Mouse (Mus musculus) heart, embryonic 13.5 days (tissue): ENCODE results near the gene Ldlrad2. TPM values are rescaled to one million over a fixed set of nuclear protein-coding genes. Genes with fewer than 3 reads are reported as not detected.
"Not testable (repeated sequence)": the region's sequence is repeated elsewhere in the genome, so short reads cannot be mapped to it uniquely, and the experiment has no call there.

Experiments
- ATAC-seq: fragments of 200-750 bp; cut with Nextera tagmentation; 2 replicates; pipeline ENCODE4 v1.8.0; 2017; ENCODE audit warnings: moderate TSS enrichment; ENCODE audit not compliant: insufficient number of reproducible peaks, low FRiP score, low TSS enrichment; ENCODE audit errors: extremely low read depth
- H3K27ac ChIP-seq: fragments of 300-500 bp; sonication (generic); replicated peaks from 2 replicates; pipeline ENCODE4 v1.5.1; 2015; ENCODE audit warnings: moderate library complexity, mild to moderate bottlenecking, inconsistent platforms
- H3K27me3 ChIP-seq: fragments of 300-500 bp; sonication (generic); replicated peaks from 2 replicates; pipeline ENCODE4 v1.6.1; 2015; ENCODE audit warnings: mild to moderate bottlenecking, inconsistent platforms
- H3K36me3 ChIP-seq: fragments of 300-500 bp; sonication (generic); 2 replicates; pipeline ENCODE4 v1.6.1; 2015; ENCODE audit warnings: mild to moderate bottlenecking, inconsistent platforms
- H3K4me1 ChIP-seq: fragments of 300-500 bp; sonication (generic); 2 replicates; pipeline ENCODE4 v1.6.1; 2015; ENCODE audit warnings: inconsistent platforms
- H3K4me2 ChIP-seq: fragments of 300-500 bp; sonication (generic); 2 replicates; pipeline ENCODE4 v1.6.1; 2015; ENCODE audit warnings: inconsistent platforms, mild to moderate bottlenecking, moderate library complexity
- H3K4me3 ChIP-seq: fragments of 300-500 bp; sonication (generic); 2 replicates; pipeline ENCODE4 v1.5.1; 2015; ENCODE audit warnings: moderate library complexity, mild to moderate bottlenecking, inconsistent platforms
- H3K9ac ChIP-seq: fragments of 300-500 bp; sonication (generic); 2 replicates; pipeline ENCODE4 v1.6.1; 2015; ENCODE audit warnings: inconsistent platforms, mild to moderate bottlenecking, moderate library complexity
- H3K9me3 ChIP-seq: fragments of 300-500 bp; sonication (generic); 2 replicates; pipeline ENCODE4 v1.6.1; 2016; ENCODE audit warnings: inconsistent platforms
- WGBS: fragments of 180-500 bp; shearing (Covaris S2); methylation state at CpG from one replicate; pipeline ENCODE4 v1.1.7; 2015; ENCODE audit warnings: mixed read lengths; 5-methylcytosine and 5-hydroxymethylcytosine counted together
- polyA plus RNA-seq: library from polyadenylated mRNA; unstranded; fragments of >200 nt; fragmentation: Nextera tagmentation; extraction: Ambion mirVana; gene quantifications from 2 replicates; pipeline ENCODE4 v1.2.1, GENCODE M21; 2015

The Ldlrad2 gene
- polyA plus RNA-seq, 1 experiment from 2014 or later = not detected

DNA sequence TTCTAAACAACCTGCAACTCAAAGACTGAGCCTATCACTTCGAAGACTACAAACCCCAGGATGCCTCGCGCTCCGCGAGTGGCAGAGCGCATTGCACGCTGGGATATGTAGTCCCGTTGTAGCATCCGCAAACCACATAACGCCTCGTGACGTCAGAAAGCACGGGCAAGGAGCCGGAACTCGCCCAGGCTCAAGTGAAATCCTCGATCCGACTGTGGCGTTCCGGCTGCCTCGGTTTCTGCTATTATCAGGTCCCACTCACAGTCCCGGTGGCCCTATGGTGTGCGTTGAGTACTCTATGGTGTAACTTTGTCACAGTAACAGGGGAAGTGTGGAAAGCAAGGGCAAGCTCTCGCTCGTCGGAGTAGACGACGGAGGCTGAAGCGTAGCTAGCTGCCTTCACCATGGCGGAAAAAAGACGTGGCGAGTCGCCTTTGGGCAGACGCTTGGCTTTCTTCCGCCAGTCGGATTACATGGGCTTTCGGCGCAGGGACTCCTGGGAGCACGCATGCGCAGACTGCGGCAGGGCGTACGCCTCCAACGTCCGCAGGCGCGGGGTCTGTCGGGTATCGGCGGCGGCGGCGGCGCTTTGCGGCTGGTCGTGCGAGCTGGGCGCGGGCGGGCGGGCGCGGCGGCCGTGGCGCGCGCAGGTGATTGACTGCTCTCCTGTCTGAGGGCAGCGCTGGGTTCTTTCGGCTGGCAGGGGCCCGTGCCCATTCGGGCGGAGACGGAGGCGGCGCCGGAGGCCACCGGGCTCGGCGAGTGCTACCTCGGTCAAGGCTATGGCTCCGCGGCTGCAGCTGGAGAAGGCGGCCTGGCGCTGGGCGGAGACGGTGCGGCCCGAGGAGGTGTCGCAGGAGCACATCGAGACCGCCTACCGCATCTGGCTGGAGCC lies 19.5 kb upstream of the Ldlrad2 start, which contains the start of gene Usp48:
Gene Usp48 (plus strand): TSS at position 155 of the 895 bp plus-strand sequence.
- under 1% methylated on average over 92 of the region's 92 CpGs for WGBS

DNA sequence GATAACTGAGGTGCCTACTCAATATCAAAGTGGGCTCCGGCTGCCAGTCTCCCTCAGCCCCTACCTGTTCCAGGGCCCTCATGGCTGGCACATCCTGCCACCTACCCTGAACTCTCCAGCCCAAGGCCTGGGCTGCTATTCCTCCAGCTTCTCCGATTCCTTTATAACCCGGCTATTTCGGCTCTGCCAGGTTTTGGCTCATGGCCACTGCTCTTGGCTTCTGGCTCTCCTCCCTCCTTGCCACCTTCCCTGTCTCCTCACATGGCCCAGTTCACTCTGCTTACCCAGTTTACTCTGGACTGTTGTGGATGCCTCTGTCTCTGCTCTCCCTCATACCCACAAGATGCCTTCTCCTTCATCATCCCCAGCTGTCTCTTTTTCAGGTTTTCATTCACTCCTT lies 16.6 kb upstream of the Ldlrad2 start:
- H3K4me1 ChIP-seq = peaks cover 12% of the 10 kb centered on the region
- peaks cover 4% of the 10 kb centered on the region; the same call in 1 of the 2 replicates for H3K27me3 ChIP-seq
- no peak overlapping the region for H3K4me3 ChIP-seq
- ATAC-seq = no peak
- no peak overlapping the region for H3K9ac ChIP-seq
- H3K27ac ChIP-seq = no peak overlapping the region
- H3K4me2 ChIP-seq = no peak overlapping the region
- 73% methylated on average over 4 of the region's 4 CpGs for WGBS
- no peaks in the 10 kb centered on the region for H3K9me3 ChIP-seq
- no peaks in the 10 kb centered on the region for H3K36me3 ChIP-seq

More for the DNA sequence above, 19.5 kb upstream of the Ldlrad2 start, which contains the start of gene Usp48:
- peak; percentile 86 for ATAC-seq
- Histone ChIP-seq H3K9me3 (no peaks in the 10 kb centered on the region), H3K4me3 (peak within 1 kb of the TSS; percentile 86), H3K27ac (peak within 1 kb of the TSS; percentile 99), H3K27me3 (no peaks in the 10 kb centered on the region; the same call in 1 of the 2 replicates), H3K4me2 (peak within 1 kb of the TSS; percentile 89), H3K36me3 (no peaks in the 10 kb centered on the region), H3K4me1 (peaks cover 34% of the 10 kb centered on the region), H3K9ac (peak within 1 kb of the TSS; percentile 95)

DNA sequence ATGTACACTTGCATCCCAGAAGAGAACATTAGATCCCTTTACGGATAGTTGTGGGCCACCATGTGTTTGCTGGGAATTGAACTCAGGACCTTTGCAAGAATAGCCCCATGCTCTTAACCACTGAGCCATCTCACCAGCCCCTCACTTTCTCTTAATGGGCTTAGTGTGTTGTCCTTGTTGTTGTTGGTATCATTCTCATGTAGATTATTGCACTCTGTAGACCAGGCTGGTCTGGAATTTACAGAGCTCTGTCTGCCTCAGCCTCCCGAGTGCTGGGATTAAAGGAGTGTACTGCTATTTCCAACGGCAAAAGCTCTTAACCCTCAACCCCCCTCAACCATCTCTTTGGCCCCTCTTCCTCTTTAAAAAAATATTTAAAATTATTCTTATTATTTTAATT lies 15.2 kb upstream of the Ldlrad2 start:
- H3K27me3 ChIP-seq = peaks cover 4% of the 10 kb centered on the region; the same call in 1 of the 2 replicates
- WGBS = 78% methylated on average over 3 of the region's 3 CpGs

GRCm38 (mm10) chr4:137589095-137589494 lies 14.7 kb upstream of the Ldlrad2 start:
- WGBS = 72% methylated on average over 2 of the region's 3 CpGs
- H3K36me3 ChIP-seq, H3K27ac ChIP-seq, H3K4me2 ChIP-seq, H3K9ac ChIP-seq, H3K9me3 ChIP-seq, H3K27me3 ChIP-seq, ATAC-seq, H3K4me3 ChIP-seq, H3K4me1 ChIP-seq: not testable (repeated sequence)

More for the DNA sequence above, 15.2 kb upstream of the Ldlrad2 start:
- ATAC-seq = no peak
- no peak overlapping the region for H3K4me2 ChIP-seq
- H3K9ac ChIP-seq = no peak overlapping the region
- H3K4me3 ChIP-seq = no peak overlapping the region
- H3K36me3 ChIP-seq = no peaks in the 10 kb centered on the region
- H3K9me3 ChIP-seq = no peaks in the 10 kb centered on the region
- H3K4me1 ChIP-seq = no peaks in the 10 kb centered on the region
- no peak overlapping the region for H3K27ac ChIP-seq

- Histone ChIP-seq H3K4me2 (no peak overlapping the region), H3K9ac (no peak overlapping the region), H3K4me3 (no peak overlapping the region), H3K27ac (no peak overlapping the region), H3K27me3 (peaks cover 32% of the 10 kb centered on the region), H3K9me3 (no peaks in the 10 kb centered on the region), H3K36me3 (no peaks in the 10 kb centered on the region), H3K4me1 (peaks cover 11% of the 10 kb centered on the region)
- 43% methylated on average over 3 of the region's 3 CpGs for WGBS
- ATAC-seq = no peak
These were observed 7.4 kb upstream of the Ldlrad2 start for GRCm38 (mm10) chr4:137581815-137582214.

- peaks cover 32% of the 10 kb centered on the region for H3K27me3 ChIP-seq
- H3K27ac ChIP-seq = no peak overlapping the region
- H3K4me3 ChIP-seq = no peak overlapping the region
- no peak overlapping the region for H3K9ac ChIP-seq
- peaks cover 11% of the 10 kb centered on the region for H3K4me1 ChIP-seq
- no peak for ATAC-seq
- H3K36me3 ChIP-seq = no peaks in the 10 kb centered on the region
- H3K9me3 ChIP-seq = no peaks in the 10 kb centered on the region
- H3K4me2 ChIP-seq = no peak overlapping the region
- 52% methylated on average over 2 of the region's 2 CpGs for WGBS
These were observed 5.9 kb upstream of the Ldlrad2 start for GRCm38 (mm10) chr4:137580299-137580698.

- Histone ChIP-seq H3K4me1 (peaks cover 11% of the 10 kb centered on the region), H3K27ac (no peak overlapping the region), H3K36me3 (no peaks in the 10 kb centered on the region), H3K9ac (no peak overlapping the region), H3K4me2 (no peak overlapping the region), H3K4me3 (no peak overlapping the region), H3K9me3 (no peaks in the 10 kb centered on the region), H3K27me3 (peaks cover 32% of the 10 kb centered on the region)
- no peak for ATAC-seq
- 28% methylated on average over 4 of the region's 4 CpGs for WGBS
These were observed 5.4 kb upstream of the Ldlrad2 start for GRCm38 (mm10) chr4:137579789-137580188.

DNA sequence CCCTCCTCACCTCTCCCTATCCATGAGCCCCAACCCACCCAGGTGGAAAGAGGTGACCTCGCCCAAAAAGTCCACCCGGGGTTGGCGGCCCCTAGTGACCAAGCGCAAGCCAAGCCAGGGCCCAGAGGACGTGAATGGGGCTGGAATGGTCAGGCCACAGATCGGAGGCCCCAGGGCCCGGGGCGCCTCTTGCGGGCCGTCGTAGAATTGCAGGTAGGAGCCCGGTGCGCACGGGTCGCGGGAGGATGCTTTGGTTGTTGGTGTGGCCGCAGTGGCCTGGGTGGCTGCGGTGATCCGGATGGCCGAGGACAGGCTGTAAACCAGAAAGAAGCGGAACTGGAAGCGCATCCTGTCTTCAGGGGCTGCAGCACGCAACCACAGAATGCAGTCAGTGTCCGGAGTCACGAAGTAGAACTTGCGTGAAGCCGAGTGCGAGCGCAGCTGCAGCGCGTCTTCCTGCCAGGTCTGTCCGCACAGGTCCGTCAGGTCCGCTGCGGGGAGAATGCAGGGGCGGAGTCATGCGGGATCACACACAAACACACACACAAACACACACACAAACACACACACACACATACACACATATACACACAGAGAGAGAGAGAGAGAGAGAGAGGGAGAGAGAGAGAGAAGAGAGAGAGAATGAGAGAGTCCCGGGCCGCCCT lies 3.9 kb upstream of the Ldlrad2 start:
- Histone ChIP-seq H3K36me3 (peaks cover 4% of the 10 kb centered on the region), H3K4me2 (peak overlapping the region; percentile 71), H3K9ac (peak overlapping the region; percentile 73), H3K4me3 (peak overlapping the region; percentile 48), H3K27me3 (peaks cover 32% of the 10 kb centered on the region), H3K9me3 (no peaks in the 10 kb centered on the region), H3K4me1 (peaks cover 11% of the 10 kb centered on the region), H3K27ac (no peak overlapping the region)
- ATAC-seq = no peak; the same call in 1 of the 2 replicates
- 6% methylated on average over 39 of the region's 39 CpGs for WGBS

DNA sequence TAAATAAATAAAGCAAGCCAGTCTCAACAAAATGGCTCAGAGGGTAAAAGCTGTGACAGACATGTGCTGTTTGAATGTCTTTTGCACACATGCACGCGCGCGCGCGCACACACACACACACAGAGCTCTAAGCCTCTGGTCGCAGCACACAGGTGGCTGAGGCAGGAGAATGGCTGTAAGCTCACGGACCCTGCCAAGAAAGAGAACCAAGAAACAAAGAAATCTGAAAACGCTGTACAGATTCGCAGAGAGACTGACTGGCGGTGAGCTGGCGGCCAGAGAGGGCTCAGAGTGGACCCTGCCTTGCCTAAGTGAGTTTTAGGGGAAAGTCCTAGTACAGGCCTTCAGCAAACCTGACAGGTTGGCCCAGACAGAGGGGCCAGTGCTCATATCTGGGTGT lies 3.1 kb upstream of the Ldlrad2 start:
- Histone ChIP-seq H3K9me3 (no peaks in the 10 kb centered on the region), H3K27me3 (peaks cover 32% of the 10 kb centered on the region), H3K9ac (no peak overlapping the region), H3K36me3 (peaks cover 10% of the 10 kb centered on the region), H3K4me3 (no peak overlapping the region), H3K4me1 (peaks cover 11% of the 10 kb centered on the region), H3K27ac (no peak overlapping the region), H3K4me2 (no peak overlapping the region)
- WGBS = 96% methylated on average over 12 of the region's 12 CpGs
- ATAC-seq = no peak

DNA sequence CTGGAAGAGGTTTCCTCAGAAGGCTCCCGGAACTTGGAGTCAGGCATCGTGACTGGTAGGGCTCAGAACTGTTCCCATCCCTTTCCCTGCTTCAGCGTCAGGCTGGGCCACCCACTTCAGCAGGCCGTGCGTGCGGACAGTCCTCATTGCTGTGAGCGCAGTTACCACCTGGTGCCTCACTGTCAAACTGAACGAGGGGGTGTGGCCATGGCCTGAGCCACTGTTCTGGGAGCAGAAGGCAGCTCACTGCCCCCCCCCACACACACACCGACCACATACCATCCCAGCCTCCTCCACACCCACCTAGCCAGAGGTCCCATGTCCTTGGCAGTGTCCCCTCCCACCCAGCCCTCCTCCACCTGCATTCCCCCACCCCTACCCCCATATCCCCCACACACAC lies 4.5 kb downstream of the Ldlrad2 start:
- H3K4me1 ChIP-seq = no peaks in the 10 kb centered on the region
- ATAC-seq = no peak
- no peaks in the 10 kb centered on the region for H3K9me3 ChIP-seq
- WGBS = 67% methylated on average over 9 of the region's 9 CpGs
- no peak overlapping the region for H3K27ac ChIP-seq
- H3K4me3 ChIP-seq = no peak overlapping the region
- no peak overlapping the region for H3K4me2 ChIP-seq
- no peaks in the 10 kb centered on the region for H3K27me3 ChIP-seq
- no peak overlapping the region for H3K9ac ChIP-seq
- peaks cover 86% of the 10 kb centered on the region for H3K36me3 ChIP-seq

- no peak for ATAC-seq
- Histone ChIP-seq H3K36me3 (peaks cover 95% of the 10 kb centered on the region), H3K4me3 (no peak overlapping the region), H3K27me3 (no peaks in the 10 kb centered on the region), H3K4me2 (no peak overlapping the region), H3K9me3 (no peaks in the 10 kb centered on the region), H3K9ac (no peak overlapping the region), H3K4me1 (no peaks in the 10 kb centered on the region), H3K27ac (no peak overlapping the region)
- 89% methylated on average over 16 of the region's 16 CpGs for WGBS
These were observed 17.6 kb downstream of the Ldlrad2 start for GRCm38 (mm10) chr4:137556673-137557210.
